Mouse (Mus musculus) heart, embryonic 13.5 days (tissue): Measurements from ENCODE around the gene Ddr2. TPM values are rescaled to one million over a fixed set of nuclear protein-coding genes. Genes with fewer than 3 reads are reported as not detected.

Source experiments
- polyA plus RNA-seq: library from polyadenylated mRNA; unstranded; fragments of >200 nt; fragmentation: Nextera tagmentation; extraction: Ambion mirVana; gene quantifications from 2 replicates; pipeline ENCODE4 v1.2.1, GENCODE M21; 2015

The Ddr2 gene
- polyA plus RNA-seq, 1 experiment from 2014 or later: 11.2 TPM

Other genes starting within 250 kb of the Ddr2 start
- gene Ccdc190, start 182.1 kb downstream of the Ddr2 start, polyA plus RNA-seq: not detected in 2 replicates
- gene Hsd17b7, start 141.5 kb downstream of the Ddr2 start, polyA plus RNA-seq: 21.0 and 23.1 TPM in 2 replicates
- gene Uap1, start 64.2 kb upstream of the Ddr2 start, polyA plus RNA-seq: 42.4 and 46.1 TPM in 2 replicates
- 5.1 and 5.2 TPM in 2 replicates for gene Uhmk1, start 104.6 kb upstream of the Ddr2 start, polyA plus RNA-seq
- not detected in 2 replicates for gene Sh2d1b2, start 122.0 kb upstream of the Ddr2 start, polyA plus RNA-seq
- 0.05 TPM in 1 of 2 replicates, not detected in the other for gene Sh2d1b1, start 166.6 kb upstream of the Ddr2 start, polyA plus RNA-seq
- gene Gm7694, start 195.6 kb upstream of the Ddr2 start, polyA plus RNA-seq: 4.8 and 5.6 TPM in 2 replicates
- 1.1 and 1.7 TPM in 2 replicates for gene Spata46, start 198.0 kb upstream of the Ddr2 start, polyA plus RNA-seq